Mouse (Mus musculus) urinary bladder, postnatal 4 days (tissue): ENCODE measurements around the gene Rps6ka2.
A peak's percentile ranks its signal among the peaks of the same experiment; 100 is the strongest.
"Not testable (repeated sequence)": the region's sequence is repeated elsewhere in the genome, so short reads cannot be mapped to it uniquely, and the experiment has no call there.

Source experiments
- DNase-seq, 2 experiments: peaks; one replicate each; pipeline ENCODE4 v3.0.0; 2021 to 2022; ENCODE audit warnings: low spot score in 2 of 2

The Rps6ka2 gene

GRCm38 (mm10) chr17:7169627-7170303 lies at the start of gene Rps6ka2:
Gene Rps6ka2, plus strand, starts transcription at chr17:7170115.
- DNase-seq = peak; percentile 93 to 95

- DNase-seq = not testable (repeated sequence)
Measured at GRCm38 (mm10) chr17:7120835-7121234, 49.1 kb upstream of the Rps6ka2 start.

DNA sequence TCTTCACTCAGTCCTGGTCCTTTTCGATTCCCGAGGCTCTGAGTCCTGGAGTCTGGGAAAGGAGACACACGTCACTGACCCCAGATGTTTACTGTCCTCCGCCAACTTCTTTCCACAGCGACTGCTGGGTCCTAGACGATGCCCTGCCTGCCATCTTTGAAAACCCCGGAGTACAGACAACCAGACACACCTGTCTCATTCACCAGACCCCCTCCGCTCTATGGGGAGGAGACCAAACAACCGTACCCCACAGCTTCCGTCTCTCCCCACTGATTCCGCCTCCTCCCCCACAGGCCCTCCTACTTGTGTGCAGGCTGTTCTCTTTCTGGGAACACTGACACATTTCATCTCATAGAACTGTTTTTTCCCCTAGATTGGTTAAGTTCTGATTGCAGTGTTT lies 47.4 kb upstream of the Rps6ka2 start:
- DNase-seq = not testable (repeated sequence)

- DNase-seq = not testable (repeated sequence)
Measured at GRCm38 (mm10) chr17:7126475-7126874, 43.4 kb upstream of the Rps6ka2 start.

DNA sequence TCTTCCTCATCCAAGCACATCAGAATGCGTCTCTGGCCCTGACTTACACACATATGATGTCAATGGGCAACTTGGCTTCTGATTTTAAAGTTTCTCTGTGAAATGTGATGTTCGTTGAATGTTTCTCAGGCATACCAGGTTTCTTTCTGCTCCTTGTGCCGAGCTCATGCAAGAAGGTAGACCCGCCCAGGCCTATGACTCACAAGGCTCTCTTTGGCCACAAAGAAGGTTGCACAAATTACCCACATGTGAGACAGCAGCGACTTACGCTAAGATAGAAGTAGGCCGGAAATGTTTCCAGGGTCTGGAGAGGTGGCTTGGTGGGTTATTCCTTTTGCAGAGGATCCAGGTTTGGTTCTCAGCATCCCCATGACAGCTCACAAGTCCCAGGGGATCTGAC lies 35.9 kb upstream of the Rps6ka2 start:
- DNase-seq = not testable (repeated sequence)

GRCm38 (mm10) chr17:7135277-7135676 lies 34.6 kb upstream of the Rps6ka2 start:
- DNase-seq = not testable (repeated sequence)

DNA sequence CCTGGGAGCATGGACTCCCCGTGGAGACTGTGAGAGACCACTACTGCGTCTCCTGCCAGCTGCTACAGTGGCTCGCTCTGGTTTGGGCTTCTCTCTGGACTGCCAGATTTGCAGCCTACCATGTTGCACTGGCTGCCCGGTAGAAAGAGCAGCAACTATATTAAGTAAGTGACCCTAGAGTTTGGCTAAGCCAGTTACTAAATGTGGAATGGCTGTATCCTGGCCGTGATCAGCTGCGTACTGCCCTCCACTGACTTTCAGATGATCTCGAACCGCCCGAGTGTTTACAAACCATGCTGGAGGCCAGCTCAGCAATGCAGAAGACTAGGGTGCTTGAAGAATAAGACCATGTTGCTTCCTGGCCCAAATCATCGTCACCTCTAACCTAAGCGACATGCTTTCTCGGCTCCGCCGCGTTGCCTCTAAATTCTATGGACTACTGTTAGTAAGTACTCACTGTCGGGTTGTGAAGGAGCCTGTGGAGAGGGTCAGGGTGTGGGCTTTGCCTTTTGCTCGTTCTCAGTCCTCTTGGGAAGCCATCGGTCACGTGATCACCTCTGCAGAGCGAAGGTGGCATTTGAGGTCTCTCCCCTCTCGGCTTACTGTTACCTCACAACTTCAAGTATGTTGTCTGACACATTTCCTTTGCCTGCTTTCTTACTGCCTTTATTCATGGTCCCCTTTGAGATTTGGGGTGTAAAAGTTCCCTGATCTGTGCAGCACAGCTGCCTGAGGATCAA lies 31.6 kb upstream of the Rps6ka2 start:
- no peak for DNase-seq

GRCm38 (mm10) chr17:7140399-7141174 lies 29.3 kb upstream of the Rps6ka2 start:
- DNase-seq = no peak

GRCm38 (mm10) chr17:7142367-7142766 lies 27.5 kb upstream of the Rps6ka2 start:
- no peak for DNase-seq

- DNase-seq = no peak
Measured at GRCm38 (mm10) chr17:7143885-7144518, 25.9 kb upstream of the Rps6ka2 start.

DNA sequence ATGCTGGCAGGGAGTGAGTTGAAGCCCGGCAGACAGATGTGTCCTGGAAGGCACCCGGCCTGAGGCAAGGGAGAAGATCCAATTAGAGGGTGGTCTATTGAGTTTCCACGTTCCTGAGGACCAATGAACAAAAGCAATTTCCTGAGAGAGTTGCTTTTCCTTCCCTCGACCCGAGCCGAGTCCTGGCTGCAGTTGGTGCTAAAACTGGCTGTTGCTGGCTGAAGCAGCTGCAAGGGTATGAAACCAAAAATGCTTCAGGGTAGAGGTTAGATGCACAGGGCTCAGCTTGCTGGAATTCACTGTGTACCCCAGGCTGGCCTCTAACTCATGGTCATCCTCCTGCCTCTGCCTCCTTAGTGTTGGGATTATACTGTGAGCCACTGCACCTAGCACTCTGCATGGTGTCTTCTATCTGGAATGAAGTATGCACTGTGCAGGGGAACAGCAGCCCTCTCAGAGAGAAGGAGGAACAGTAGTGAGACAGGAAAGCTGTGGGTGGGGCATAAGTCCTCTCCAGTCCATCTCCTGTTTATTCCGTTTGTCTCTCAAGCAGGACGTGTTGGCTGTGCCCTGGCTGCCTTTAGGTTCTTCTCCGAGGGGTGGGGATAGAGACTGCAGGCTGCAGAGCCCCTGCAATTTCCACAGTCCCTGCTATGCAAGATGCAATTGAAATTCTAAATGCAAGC lies 24.4 kb upstream of the Rps6ka2 start:
- DNase-seq = no peak

- no peak for DNase-seq
Measured at GRCm38 (mm10) chr17:7146479-7146878, 23.4 kb upstream of the Rps6ka2 start.

- DNase-seq = no peak
Measured at GRCm38 (mm10) chr17:7147920-7148321, 22.0 kb upstream of the Rps6ka2 start.

DNA sequence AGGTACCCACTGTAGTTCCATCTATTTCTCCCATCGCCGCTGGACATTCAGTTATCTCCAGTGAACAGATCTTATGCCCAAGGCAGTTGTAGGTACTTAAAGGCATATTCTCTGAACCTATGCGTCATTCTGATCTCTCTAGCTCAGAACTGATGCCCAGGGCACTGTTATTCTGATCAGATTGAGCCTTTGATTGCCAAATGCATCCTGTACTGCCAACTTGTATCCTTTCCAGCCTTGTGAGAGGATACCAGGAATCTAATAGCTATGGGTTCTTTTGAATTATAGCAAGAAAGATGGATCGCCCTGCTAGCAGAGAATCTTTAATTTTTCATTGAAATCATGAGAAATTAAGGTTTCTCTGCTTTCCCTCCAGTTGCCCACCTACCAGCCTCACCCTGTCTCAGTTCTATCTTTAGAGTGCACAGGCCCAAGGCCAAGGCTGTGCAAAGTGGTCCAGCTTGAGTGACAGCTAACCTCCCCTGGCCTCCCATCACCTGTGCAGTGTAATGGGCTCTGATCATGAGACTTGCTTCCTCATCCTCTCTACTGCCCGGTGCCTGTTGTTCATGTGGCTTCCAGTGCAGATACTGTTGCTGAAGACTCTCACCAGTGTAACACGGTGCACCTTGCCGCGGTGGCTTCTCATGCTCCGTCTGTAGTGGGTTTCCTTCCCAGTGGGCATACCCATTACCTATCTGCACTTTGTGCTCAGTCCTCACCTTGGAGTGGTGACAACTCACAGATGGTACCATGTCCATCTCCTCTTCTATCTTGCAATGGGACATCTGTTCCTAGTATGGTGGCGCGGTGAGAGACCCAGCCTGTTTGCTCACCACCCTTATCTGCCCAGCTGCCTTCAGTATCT lies 20.4 kb upstream of the Rps6ka2 start:
- DNase-seq = no peak

GRCm38 (mm10) chr17:7151446-7152100 lies 18.3 kb upstream of the Rps6ka2 start:
- no peak for DNase-seq

GRCm38 (mm10) chr17:7152662-7153061 lies 17.3 kb upstream of the Rps6ka2 start:
- no peak for DNase-seq

- no peak for DNase-seq
Measured at GRCm38 (mm10) chr17:7163955-7164354, 6.0 kb upstream of the Rps6ka2 start.

- DNase-seq = no peak
Measured at GRCm38 (mm10) chr17:7165524-7165923, 4.4 kb upstream of the Rps6ka2 start.

DNA sequence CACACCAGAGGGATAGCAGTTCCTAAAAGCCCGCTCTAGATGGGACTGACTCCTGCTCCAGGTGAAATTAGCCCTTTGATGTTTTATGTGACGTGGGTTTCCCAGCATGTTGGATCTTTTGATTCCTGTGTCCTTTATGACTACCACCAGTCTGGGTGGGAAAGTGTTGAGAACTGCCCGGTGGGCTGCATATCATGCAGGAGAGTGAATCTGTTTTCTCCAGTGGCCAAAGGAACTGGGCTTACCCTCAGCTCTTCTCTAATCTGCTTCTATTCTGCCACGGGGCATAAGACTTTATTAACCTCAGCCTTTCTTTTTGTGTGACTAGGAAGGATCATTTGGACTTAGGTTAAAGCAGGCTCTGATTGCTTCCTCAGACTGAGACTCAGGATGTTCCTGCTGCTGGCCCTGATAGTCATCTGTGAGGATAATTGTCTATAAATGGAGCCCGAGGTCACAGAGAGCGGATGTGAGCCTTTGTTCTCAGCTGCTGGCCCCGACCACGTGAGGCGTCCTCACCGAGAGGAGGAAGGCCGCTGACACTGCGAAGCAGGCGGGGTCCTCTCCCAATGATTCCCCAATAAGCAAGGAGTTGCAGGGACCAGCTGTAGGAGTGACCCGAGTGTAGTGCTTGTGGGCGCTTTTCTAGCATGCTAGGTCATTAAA lies 821 bp upstream of the Rps6ka2 start:
- no peak for DNase-seq
